Mouse (Mus musculus): ENCODE results near the gene Gnptg. TPM values are rescaled to one million over a fixed set of nuclear protein-coding genes. Genes with fewer than 3 reads are reported as not detected.
"Not testable (repeated sequence)": the region's sequence is repeated elsewhere in the genome, so short reads cannot be mapped to it uniquely, and the experiment has no call there.

Gene Gnptg
- total RNA-seq, 1 experiment, result 17.3 TPM

- no peak overlapping the region for H3K9ac ChIP-seq (ENCODE audit: insufficient read depth, low read depth, low read length, poor library complexity, severe bottlenecking)
- TF ChIP-seq ZC3H11A (IDR thresholded peaks at IDR 0.05; ENCODE audit: borderline replicate concordance, low read depth, low read length), result no peak
- no peak for TF ChIP-seq CHD2 (IDR thresholded peaks at IDR 0.05; ENCODE audit: low read depth, low read length)
- TF ChIP-seq ZNF384 (IDR thresholded peaks at IDR 0.05; ENCODE audit: low read depth, low read length), result no peak
- TF ChIP-seq HCFC1 (IDR thresholded peaks at IDR 0.05; ENCODE audit: borderline replicate concordance, insufficient read depth, low read length), result no peak
- no peak for TF ChIP-seq MAFK (IDR thresholded peaks at IDR 0.05; ENCODE audit: insufficient read depth, low read depth, low read length)
- peaks cover 0 to 2% of the 10 kb centered on the region in 2 experiments; a peak in 1 of 4 replicates for H3K4me1 ChIP-seq (ENCODE audit: control insufficient read depth in 2 of 2, insufficient read depth in 2 of 2, low read length in 2 of 2, poor library complexity in 1 of 2)
- in situ Hi-C loops (cut with MboI; ENCODE audit: low sequenced_read_pairs in 2 of 2, unreplicated experiment in 2 of 2), result no loop called here
- DNase-seq (ENCODE audit: low read depth, low spot score), result no peak
- H3K9me3 ChIP-seq (ENCODE audit: control insufficient read depth, insufficient read depth, low read depth, low read length), result no peaks in the 10 kb centered on the region
- peaks cover 20% of the 10 kb centered on the region for H3K36me3 ChIP-seq (ENCODE audit: control insufficient read depth, insufficient read depth, low read length, poor library complexity, severe bottlenecking)
- H3K27ac ChIP-seq (ENCODE audit: insufficient read depth, low read depth, low read length, poor library complexity, severe bottlenecking), result no peak overlapping the region
- no peak overlapping the region for H3K4me3 ChIP-seq (ENCODE audit: insufficient read depth in 1 of 2, low read depth in 1 of 2, low read length in 2 of 2, poor library complexity in 1 of 2, severe bottlenecking in 1 of 2)
Measured at GRCm38 (mm10) chr17:25235635-25236034, 4.3 kb downstream of the Gnptg start.

- H3K36me3 ChIP-seq (ENCODE audit: control insufficient read depth, insufficient read depth, low read length, poor library complexity, severe bottlenecking), result peaks cover 33% of the 10 kb centered on the region
- H3K4me1 ChIP-seq (ENCODE audit: control insufficient read depth in 2 of 2, insufficient read depth in 2 of 2, low read length in 2 of 2, poor library complexity in 1 of 2); H3K9ac ChIP-seq (ENCODE audit: insufficient read depth, low read depth, low read length, poor library complexity, severe bottlenecking); H3K4me3 ChIP-seq (ENCODE audit: insufficient read depth in 1 of 2, low read depth in 1 of 2, low read length in 2 of 2, poor library complexity in 1 of 2, severe bottlenecking in 1 of 2); in situ Hi-C loops (cut with MboI; ENCODE audit: low sequenced_read_pairs in 2 of 2, unreplicated experiment in 2 of 2); H3K9me3 ChIP-seq (ENCODE audit: control insufficient read depth, insufficient read depth, low read depth, low read length); DNase-seq (ENCODE audit: low read depth, low spot score); H3K27ac ChIP-seq (ENCODE audit: insufficient read depth, low read depth, low read length, poor library complexity, severe bottlenecking): not testable (repeated sequence)
Measured at GRCm38 (mm10) chr17:25231621-25232020, 8.3 kb downstream of the Gnptg start.

- Histone ChIP-seq H3K27ac (ENCODE audit: insufficient read depth, low read depth, low read length, poor library complexity, severe bottlenecking) (no peak overlapping the region), H3K9me3 (ENCODE audit: control insufficient read depth, insufficient read depth, low read depth, low read length) (no peaks in the 10 kb centered on the region), H3K9ac (ENCODE audit: insufficient read depth, low read depth, low read length, poor library complexity, severe bottlenecking) (no peak overlapping the region), H3K4me3 (ENCODE audit: insufficient read depth in 1 of 2, low read depth in 1 of 2, low read length in 2 of 2, poor library complexity in 1 of 2, severe bottlenecking in 1 of 2) (no peak overlapping the region), H3K4me1 (ENCODE audit: control insufficient read depth in 2 of 2, insufficient read depth in 2 of 2, low read length in 2 of 2, poor library complexity in 1 of 2) (peaks cover 0 to 2% of the 10 kb centered on the region in 2 experiments; a peak in 1 of 4 replicates), H3K36me3 (ENCODE audit: control insufficient read depth, insufficient read depth, low read length, poor library complexity, severe bottlenecking) (peaks cover 34% of the 10 kb centered on the region)
- in situ Hi-C loops (cut with MboI; ENCODE audit: low sequenced_read_pairs in 2 of 2, unreplicated experiment in 2 of 2), result no loop called here
- no peak for DNase-seq (ENCODE audit: low read depth, low spot score)
- no peak for TF ChIP-seq HCFC1 (IDR thresholded peaks at IDR 0.05; ENCODE audit: borderline replicate concordance, insufficient read depth, low read length)
- no peak for TF ChIP-seq ZNF384 (IDR thresholded peaks at IDR 0.05; ENCODE audit: low read depth, low read length)
- TF ChIP-seq MAFK (IDR thresholded peaks at IDR 0.05; ENCODE audit: insufficient read depth, low read depth, low read length), result no peak
- TF ChIP-seq CHD2 (IDR thresholded peaks at IDR 0.05; ENCODE audit: low read depth, low read length), result no peak
- TF ChIP-seq ZC3H11A (IDR thresholded peaks at IDR 0.05; ENCODE audit: borderline replicate concordance, low read depth, low read length), result no peak
Measured at GRCm38 (mm10) chr17:25230700-25231099, 9.2 kb downstream of the Gnptg start.

- in situ Hi-C loops (cut with MboI; ENCODE audit: low sequenced_read_pairs in 2 of 2, unreplicated experiment in 2 of 2); DNase-seq (ENCODE audit: low read depth, low spot score); H3K4me3 ChIP-seq (ENCODE audit: insufficient read depth in 1 of 2, low read depth in 1 of 2, low read length in 2 of 2, poor library complexity in 1 of 2, severe bottlenecking in 1 of 2); H3K9me3 ChIP-seq (ENCODE audit: control insufficient read depth, insufficient read depth, low read depth, low read length); H3K27ac ChIP-seq (ENCODE audit: insufficient read depth, low read depth, low read length, poor library complexity, severe bottlenecking); H3K9ac ChIP-seq (ENCODE audit: insufficient read depth, low read depth, low read length, poor library complexity, severe bottlenecking); H3K4me1 ChIP-seq (ENCODE audit: control insufficient read depth in 2 of 2, insufficient read depth in 2 of 2, low read length in 2 of 2, poor library complexity in 1 of 2): not testable (repeated sequence)
- peaks cover 29% of the 10 kb centered on the region for H3K36me3 ChIP-seq (ENCODE audit: control insufficient read depth, insufficient read depth, low read length, poor library complexity, severe bottlenecking)
Measured at GRCm38 (mm10) chr17:25230014-25230655, 9.8 kb downstream of the Gnptg start.

- Histone ChIP-seq H3K4me1 (ENCODE audit: control insufficient read depth in 2 of 2, insufficient read depth in 2 of 2, low read length in 2 of 2, poor library complexity in 1 of 2) (peaks cover 0 to 4% of the 10 kb centered on the region in 2 experiments; a peak in 1 of 4 replicates), H3K4me3 (ENCODE audit: insufficient read depth in 1 of 2, low read depth in 1 of 2, low read length in 2 of 2, poor library complexity in 1 of 2, severe bottlenecking in 1 of 2) (no peak overlapping the region), H3K27ac (ENCODE audit: insufficient read depth, low read depth, low read length, poor library complexity, severe bottlenecking) (no peak overlapping the region), H3K36me3 (ENCODE audit: control insufficient read depth, insufficient read depth, low read length, poor library complexity, severe bottlenecking) (peaks cover 25% of the 10 kb centered on the region), H3K9ac (ENCODE audit: insufficient read depth, low read depth, low read length, poor library complexity, severe bottlenecking) (no peak overlapping the region), H3K9me3 (ENCODE audit: control insufficient read depth, insufficient read depth, low read depth, low read length) (no peaks in the 10 kb centered on the region)
- in situ Hi-C loops (cut with MboI; ENCODE audit: low sequenced_read_pairs in 2 of 2, unreplicated experiment in 2 of 2), result no loop called here
- TF ChIP-seq ZNF384 (IDR thresholded peaks at IDR 0.05; ENCODE audit: low read depth, low read length) (no peak), HCFC1 (IDR thresholded peaks at IDR 0.05; ENCODE audit: borderline replicate concordance, insufficient read depth, low read length) (no peak), ZC3H11A (IDR thresholded peaks at IDR 0.05; ENCODE audit: borderline replicate concordance, low read depth, low read length) (no peak)
- DNase-seq (ENCODE audit: low read depth, low spot score), result no peak
Measured at GRCm38 (mm10) chr17:25227991-25228390, 11.9 kb downstream of the Gnptg start.

Measured in ES-E14 (cell line).